Mouse (Mus musculus) left cerebral cortex, adult 18-20 months (tissue): ENCODE measurements at regions not wholly inside any gene's neighbourhood (a gene's known extent, or its start where the extent isn't known, plus 50 kb on each side); places are given as distances from the start of the nearest gene placed in this dataset.
"Not testable (repeated sequence)": the region's sequence is repeated elsewhere in the genome, so short reads cannot be mapped to it uniquely, and the experiment has no call there.

ENCODE experiments used
- DNase-seq, 2 experiments: peaks; one replicate each; pipeline ENCODE4 v3.0.0; 2021 to 2022; ENCODE audit warnings: low spot score in 2 of 2, mixed read lengths in 1 of 2

DNA sequence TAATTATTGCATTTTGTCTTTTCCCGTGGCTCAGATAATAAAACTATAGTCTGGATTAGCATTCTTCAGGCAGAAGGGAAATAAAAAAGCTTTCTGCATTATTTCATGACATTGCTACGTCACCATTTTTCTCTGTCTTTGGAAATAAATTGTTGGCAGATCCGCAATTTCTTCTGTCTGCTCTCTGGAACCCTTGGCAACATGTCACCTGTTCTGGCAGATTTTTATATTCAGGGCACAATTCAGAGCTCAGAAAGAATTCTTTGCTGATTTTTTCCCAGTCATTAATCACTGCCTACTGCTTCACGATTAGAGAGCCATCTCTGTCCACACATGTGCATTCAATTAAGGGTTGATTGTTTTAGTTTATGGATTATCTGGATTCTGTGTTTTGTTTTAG is 460.5 kb downstream of the Cdh8 start:
- DNase-seq = no peak

DNA sequence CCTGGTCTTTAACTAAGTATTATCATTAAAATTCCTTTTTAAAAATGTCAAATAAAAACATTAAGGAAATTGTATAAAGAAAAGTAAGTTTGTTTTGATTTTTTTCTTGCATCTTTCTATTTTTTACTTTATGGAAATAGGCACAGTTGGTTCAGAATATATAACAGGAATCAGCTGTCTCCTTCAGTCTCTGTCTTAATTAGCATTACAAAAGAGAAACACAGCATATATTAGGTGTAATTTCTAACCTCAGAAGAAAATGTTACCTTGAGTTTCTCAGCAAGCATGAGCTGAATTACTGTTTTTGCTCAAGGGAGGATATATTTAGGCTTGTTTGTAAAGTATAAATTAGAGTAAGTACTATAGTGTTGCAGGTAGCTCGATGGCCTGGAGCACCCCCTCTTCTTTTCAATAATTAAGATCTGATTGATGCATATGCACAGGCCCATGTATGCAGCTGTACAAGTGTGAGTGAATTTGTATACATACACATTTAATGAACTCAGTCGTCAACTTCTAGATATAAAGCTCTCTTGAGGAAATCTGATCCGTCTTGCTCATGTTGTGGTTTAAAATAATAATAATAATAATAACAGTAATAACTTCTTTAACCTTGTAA is 503.0 kb downstream of the Cdh8 start:
- no peak for DNase-seq

DNA sequence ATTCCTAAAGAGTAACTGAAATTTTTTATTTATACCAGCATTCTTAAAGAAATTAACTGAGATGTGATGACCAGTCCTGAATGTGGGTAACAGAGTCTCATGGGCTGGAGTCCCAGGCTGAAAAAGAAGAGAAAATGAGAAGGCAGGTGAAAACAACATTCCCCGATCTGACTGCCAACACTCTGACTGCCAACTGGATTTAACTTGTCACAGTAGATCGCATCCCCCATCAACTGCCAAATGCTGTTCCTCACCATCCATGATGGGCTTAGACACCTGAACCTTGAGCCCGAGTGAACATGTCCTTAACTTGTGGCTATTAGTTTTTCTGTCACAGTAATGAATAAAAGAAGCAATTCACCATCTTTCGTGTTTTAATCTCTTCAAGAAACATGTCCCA is 522.9 kb downstream of the Cdh8 start:
- no peak for DNase-seq

DNA sequence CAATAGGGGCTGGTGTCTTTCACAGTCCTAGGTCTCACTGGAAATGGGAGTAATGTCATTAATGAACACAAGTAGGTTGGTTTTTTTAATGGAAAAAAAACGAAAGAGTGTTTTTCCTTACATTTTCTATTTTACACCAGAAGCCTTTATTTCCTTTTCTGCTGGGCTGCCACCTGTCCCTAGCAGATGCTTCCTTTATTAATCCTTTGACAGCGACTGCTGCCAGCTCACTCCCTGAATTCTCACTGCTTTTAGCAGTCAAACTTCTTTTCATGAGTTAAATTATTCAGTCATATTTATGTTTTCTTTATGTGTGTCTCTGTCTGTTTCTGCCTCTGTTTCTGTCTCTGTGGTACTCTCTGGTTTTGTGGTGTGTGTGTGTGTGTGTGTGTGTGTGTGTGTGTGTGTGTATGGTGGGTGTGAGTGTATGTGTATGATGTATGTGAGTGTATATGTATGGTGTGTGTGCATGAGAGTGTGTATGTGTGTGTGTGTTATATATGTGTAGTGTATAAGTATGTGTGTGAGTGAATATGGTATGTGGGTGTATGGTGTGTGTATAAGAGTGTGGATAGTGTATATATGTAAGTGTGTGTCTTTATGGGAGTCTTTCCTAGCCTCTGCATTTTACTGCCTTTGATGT is 554.5 kb downstream of the Cdh8 start:
- peak; percentile 4 to 11 for DNase-seq

DNA sequence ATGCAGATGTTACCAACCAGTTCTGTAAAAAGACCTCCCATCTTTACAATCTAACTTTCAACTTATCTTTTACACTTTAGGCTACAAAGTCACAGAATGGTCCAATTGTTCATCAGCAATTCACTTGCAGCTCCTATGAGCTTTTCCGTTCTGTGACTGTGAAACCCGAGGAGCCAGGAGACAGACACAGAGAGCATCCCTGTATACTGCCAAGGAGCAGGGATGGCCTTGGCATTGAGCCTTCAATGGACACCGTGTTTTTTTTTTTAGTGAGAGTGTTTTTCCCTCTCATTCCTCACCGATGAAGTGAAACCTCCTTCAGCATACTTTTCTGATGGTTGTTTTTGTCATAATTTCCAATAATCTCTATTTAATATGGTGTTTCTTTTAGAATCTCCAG is 555.1 kb downstream of the Cdh8 start:
- no peak for DNase-seq

DNA sequence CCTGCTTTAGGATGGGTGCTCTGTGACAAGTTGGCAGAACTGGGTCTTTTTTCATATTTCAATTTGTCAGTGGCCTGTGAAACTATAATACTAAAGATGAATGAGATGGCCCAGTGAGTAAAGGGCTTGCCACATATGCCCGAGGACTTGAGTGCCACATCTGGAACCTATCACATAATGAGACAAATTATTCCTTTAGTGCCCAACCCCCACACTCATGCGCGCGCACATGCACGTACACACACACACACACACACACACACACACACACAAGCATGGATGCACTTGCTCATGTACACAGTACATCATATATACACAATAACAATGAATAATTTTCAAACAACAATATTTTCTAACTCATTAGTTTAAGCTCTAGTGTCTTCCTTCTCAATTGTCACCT is 555.9 kb downstream of the Cdh8 start:
- DNase-seq = no peak

DNA sequence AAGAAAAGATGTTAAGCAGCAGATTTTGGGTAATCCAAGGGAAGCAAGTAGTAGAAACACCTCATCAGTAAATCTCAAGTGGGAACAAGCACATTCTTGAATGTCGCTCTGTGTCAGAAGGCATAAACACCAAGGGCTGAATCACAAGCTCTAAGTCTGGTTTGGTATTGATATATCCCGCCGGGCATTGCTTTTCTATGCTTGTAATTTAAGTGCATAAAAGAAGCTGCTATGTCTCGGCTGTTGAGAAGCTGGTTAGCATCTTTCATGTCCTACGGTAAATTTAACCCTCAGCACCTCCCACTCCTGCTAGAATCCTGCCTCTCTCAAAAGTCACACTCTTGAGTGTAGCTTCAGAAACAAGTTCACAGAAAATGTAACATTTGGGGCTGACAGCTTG is 586.8 kb downstream of the Cdh8 start:
- peak; percentile 3 to 29 for DNase-seq

DNA sequence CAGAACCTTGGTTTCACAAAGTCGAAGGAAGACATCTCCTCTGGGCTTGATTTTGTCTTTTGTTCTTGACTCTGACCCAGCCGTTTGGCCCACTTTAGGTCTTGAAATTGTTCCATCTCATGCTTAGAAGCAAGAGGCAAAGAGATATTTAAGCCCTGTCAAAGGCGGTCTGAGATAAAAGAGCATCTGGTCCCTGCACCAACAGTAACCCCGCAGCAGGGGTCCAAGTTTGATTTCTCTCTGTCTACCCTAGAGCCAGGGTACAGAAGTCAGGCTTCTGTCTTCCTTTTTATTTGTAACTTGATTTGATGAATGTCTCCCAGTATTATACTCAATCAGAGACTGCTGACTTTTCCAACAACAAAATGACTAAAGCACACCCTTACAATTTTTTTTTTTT is 587.3 kb downstream of the Cdh8 start:
- no peak for DNase-seq

DNA sequence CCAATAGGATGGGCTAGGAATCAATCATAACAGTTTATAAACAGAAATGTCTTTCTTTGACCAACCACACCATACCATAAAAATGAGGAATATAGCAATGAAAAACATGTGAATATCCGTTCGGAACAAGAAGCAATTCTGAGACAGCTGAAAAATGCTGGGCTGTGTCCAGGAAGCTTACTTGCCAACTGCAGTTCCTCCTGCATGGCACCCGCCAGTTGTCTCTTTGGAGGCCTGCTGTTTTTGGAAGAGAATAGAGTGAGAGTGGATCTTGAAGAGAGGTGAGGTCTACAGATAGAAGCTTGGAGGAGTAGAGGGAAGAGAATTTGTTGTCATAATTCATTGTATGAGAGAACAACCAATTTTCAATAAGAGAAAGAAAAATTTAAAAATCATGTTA is 604.3 kb downstream of the Cdh8 start:
- DNase-seq = peak; percentile 23 to 33

DNA sequence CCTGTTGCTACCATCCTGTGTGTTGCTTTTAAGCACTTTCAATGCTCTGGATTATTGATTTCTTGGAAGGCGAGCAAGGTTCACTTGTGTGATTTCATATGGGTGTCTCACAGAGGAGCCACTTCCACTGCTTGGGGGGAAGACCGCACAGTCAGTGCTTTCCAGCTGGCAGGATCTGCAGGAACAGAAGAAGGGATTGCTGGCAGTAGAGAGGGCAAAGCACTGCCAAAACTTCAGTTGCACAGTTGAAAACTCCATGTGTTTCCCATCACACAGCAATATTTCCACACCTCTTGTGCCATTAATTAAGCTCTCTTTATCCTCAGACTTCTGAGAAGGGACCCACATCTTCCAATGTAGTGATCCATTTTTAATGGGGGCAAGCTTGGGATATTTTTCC is 618.8 kb downstream of the Cdh8 start:
- DNase-seq = no peak

DNA sequence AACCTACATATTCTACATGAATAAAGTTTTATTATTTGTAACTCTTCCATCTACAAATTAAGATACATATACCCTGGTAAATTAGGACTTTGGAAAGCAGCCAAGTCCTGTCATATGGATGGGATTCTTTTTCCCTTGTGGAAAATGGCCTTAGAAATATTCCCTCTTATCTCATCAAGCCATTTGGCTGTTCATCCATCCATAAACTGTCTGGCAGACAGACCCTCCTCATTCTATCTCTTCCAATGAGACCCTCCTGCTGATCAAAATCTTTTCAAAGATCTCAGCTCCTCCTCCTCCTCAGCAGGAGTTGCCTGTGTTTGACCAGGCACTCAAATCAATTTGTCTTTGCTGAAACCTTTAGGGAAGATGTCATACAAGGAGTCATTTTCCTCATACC is 649.2 kb downstream of the Cdh8 start:
- DNase-seq = no peak

DNA sequence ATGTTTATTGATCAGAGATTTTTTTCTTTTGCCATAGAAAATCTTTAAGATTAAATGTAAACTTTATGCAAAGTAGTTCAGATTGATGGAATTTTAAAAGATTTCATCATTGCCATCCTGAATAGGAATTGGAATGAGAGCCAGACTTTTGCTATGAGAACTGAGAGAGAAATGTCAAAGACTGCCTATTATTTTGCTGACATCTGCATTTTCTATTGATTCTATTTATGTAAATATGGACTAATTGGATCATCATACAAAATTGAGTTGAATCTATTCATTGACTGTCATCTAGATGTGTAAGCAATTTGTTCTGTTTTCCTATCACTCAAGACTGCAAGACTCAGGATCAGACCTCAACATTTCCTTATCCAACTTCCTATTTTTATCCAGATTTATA is 659.7 kb downstream of the Cdh8 start:
- no peak for DNase-seq

DNA sequence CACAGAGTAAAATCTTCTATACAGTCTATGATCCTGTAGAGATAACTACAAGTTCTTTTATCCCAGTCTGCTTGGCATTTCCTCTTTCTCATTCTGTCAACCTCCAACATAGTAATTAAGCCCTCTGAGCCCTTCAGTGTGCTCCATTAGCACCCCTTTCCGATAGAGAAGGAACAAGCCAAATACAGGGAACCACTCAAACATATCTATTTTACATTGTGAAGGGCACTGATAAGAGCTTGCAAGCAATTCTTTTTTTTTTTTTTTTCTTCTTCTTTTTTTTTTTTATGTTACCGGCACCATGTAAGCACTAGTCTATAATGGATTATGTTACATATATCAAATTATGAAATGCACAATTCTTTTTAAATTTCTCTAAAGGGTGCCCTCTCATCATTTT is 660.5 kb downstream of the Cdh8 start:
- DNase-seq = no peak

DNA sequence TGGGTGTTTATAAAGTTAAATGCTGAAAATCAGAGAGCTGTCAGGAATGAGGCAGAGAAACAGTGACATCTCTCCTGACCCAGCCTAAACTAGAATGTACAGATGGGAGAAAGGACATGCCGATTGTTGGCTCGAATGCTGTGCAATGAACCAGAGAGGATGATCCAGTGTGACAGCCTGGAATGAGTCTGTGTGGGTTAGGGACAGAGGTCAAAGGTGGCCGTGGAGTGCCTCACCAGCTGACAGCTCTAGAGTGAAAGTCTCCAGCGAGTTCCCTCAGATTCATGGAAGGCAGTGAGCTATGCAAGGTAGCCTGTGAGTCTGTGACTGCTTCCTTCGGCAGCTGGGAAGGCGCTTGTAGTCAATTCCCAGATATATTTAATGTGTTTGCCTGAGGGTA is 663.9 kb downstream of the Cdh8 start:
- no peak for DNase-seq

DNA sequence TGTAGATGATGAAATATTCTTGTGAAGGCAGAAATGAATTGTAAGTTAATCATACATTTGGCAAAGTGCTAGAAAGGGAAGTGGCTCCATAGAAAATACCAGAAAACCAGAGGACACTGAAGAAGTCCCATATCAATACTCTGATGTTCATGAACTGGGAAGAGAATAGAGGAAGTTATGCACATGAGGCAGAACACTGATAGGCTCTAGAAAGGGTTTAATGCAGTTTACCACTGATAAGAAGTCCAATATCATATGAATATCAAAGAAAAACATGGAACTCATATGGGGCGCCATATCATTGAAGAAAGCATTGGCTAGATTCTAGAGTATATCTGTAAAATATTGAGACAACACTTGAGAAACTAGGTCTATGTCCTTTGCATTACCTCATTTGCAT is 708.5 kb downstream of the Cdh8 start:
- DNase-seq = no peak

DNA sequence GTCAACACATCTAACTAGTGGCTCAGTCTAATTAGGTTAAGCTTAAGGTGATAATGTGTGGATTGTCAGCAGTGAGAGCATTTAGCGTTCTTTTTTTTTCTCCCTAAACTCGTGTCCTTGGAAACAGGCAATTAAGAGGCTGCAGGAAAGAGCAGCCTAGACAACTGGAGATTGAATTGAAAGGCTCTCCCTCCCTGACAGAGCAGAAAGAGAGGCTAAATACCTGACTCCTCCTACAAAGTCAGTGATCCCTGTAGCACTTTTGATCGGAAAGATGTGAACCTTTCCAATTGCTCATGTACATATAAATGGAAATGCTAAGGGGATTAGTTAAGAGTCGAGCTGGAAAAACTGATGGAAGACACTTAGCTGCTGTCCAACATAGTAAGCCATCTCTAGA is 710.1 kb downstream of the Cdh8 start:
- no peak for DNase-seq

DNA sequence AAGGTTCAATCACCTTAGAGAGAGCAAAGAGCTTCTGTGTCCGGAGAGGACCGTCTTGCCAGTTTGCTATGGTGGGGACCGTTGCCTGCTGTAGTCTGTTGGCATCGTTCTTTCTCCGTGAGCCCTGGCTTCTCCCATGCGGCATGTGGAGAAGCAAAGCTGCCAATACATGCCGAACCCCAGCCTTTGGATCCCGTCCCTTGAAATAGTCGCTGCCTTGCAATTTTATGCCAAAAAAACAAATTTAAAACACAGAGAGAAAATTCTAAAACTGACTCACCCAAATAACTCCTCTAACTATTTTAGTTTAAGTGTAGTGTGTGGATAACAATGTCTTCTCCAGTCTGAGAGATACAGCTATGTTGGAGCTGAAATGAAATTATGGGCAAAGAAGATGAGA is 731.1 kb downstream of the Cdh8 start:
- peak; percentile 19 to 32 for DNase-seq

DNA sequence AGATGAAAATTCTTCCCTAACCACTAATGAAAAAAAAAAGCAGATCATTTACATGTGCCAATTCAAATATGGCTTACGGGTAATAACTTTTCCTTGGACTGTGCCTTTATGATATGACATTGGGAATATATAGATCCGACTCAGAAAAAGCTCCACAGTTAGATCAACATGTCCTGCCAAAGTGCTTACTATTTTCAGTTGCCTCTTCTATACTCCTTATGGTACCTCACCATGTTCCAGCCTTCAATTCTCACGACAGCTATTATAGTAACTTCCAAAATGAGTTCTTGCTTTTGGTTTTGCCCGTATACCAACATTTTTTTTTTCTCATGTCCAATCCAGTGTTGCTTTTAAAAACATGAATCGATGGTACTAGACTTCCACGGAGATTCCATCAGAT is 731.7 kb downstream of the Cdh8 start:
- no peak for DNase-seq

DNA sequence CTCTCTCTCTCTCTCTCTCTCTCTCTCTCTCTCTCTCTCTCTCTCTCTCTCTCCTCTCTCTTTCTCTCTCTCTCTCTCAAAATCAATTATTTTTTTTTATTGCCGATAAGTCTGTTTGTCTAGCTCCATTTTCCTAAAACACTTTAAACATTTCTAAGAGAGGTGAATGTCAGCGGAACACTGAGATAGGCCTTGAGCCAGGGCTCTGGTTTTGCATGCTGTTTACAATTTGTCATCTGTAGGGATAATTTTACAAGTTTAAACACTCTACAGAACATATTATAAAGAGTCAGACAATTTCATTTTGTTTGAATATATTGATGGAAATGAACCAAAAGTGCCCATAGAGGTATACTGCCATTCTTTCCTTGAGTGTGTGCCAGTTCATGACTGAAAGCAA is 736.2 kb downstream of the Cdh8 start:
- DNase-seq = no peak

DNA sequence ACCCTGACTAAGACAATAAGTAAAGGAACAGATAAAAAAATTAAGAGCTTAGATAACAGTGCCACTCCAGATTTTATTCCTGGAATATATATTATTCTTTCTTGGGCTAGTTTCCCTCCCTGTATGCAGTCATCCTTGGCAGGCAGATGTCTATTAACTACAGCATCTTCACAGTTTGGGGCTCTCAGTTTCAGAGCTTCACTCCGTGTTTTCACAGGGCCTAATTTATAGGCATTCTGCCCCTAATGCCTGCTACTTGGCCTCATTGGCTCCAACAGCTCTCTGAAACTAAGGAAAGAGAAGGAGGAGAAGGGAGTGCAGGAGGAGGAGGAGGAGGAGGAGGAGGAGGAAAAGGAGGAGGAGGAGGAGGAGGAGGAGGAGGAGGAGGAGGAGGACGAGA is 757.0 kb downstream of the Cdh8 start:
- DNase-seq = no peak

DNA sequence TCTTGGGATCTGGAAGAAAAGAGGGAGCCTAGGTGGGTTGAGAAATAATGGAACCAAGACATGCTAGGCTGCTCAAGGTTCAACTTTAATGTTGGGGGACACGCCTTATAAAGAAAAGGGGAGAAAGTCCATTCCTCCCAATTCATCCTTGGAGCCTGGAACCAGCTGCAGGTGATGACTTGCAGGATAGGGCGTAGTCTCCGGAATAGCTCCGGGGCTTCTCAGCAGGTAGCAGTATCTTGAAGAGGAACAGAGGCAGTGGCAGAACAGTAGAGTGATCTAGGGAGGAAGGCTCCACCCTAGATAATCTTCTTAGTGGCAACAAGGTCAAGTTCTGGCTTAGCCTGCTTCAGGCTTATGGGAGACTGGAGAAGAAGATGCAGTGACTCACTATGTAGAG is 764.0 kb downstream of the Cdh8 start:
- DNase-seq = not testable (repeated sequence)

DNA sequence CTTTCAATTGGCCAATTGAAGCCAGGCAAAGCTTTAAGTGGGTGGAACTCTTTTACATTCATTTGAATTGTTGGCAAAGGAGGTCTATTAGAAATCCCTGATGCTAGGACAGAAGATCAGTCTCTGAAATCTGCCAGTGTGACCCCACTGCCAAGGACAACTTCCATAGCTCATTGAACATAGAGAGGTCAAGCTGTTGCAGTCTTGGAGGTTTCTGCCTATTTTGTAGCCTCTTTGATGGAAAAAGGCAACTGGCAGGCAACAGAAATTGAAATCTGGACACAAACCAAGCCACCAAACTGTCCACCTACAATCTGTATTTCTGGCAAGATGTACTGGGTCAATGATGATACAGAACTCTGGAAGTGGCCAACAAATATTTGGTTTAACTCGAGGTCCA is 765.3 kb downstream of the Cdh8 start:
- no peak for DNase-seq

DNA sequence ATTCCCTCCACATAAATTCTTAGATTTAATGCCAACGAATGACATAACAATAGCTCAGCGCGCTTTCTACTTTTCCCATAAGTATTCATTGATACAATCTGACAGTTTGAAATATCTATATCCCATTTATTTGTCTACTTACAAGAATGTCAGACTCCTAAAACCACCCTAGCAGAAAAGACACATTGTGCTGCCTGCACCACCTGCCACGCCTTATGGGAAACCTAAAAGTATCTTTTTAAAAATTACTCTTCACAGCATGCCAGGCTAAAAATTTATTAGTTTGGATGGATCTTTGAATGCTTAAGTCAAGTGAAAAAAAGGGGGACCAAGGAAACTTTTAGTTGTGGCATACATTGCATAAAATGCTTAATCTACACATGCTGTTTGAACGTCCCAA is 788.1 kb downstream of the Cdh8 start:
- no peak for DNase-seq
